Mouse (Mus musculus) myocyte (in vitro differentiated cells): ENCODE results near the gene Tmem144. TPM values are rescaled to one million over a fixed set of nuclear protein-coding genes. Genes with fewer than 3 reads are reported as not detected.

Source experiments
- H3K27me3 ChIP-seq: one replicate; pipeline ENCODE4 v1.6.1; 2011; ENCODE audit not compliant: control insufficient read depth, insufficient read depth, insufficient read length
- H3K36me3 ChIP-seq: one replicate; pipeline ENCODE4 v1.6.1; 2011; ENCODE audit not compliant: control insufficient read depth, insufficient read depth
- H3K4me2 ChIP-seq: one replicate; pipeline ENCODE4 v1.6.1; 2011; ENCODE audit warnings: low read depth, control low read depth
- H3K4me3 ChIP-seq: one replicate; pipeline ENCODE4 v1.5.1; 2011; ENCODE audit warnings: mild to moderate bottlenecking, control low read depth, moderate library complexity
- H3K79me2 ChIP-seq: one replicate; pipeline ENCODE4 v1.6.1; 2011; ENCODE audit not compliant: control insufficient read depth, insufficient read depth
- H3ac ChIP-seq: one replicate; pipeline ENCODE4 v1.6.1; 2011; ENCODE audit not compliant: control insufficient read depth, insufficient read length
- CEBPB ChIP-seq: IDR thresholded peaks from 2 replicates; pipeline ENCODE4 v1.6.1; 2011; ENCODE audit warnings: mild to moderate bottlenecking, moderate library complexity; ENCODE audit not compliant: poor library complexity, insufficient read depth, severe bottlenecking
- E2F4 ChIP-seq: IDR thresholded peaks from one replicate; pipeline ENCODE4 v1.6.1; 2011; ENCODE audit warnings: mild to moderate bottlenecking, control low read depth, moderate library complexity; ENCODE audit not compliant: insufficient read depth
- MAX ChIP-seq: IDR thresholded peaks from one replicate; pipeline ENCODE4 v1.6.1; 2011; ENCODE audit warnings: low read depth, mild to moderate bottlenecking, control low read depth
- MYOD1 ChIP-seq, 3 experiments: IDR thresholded peaks; one replicate each; pipeline ENCODE4 v1.6.1; 2011; ENCODE audit warnings: control low read depth in 2 of 3, low read depth in 2 of 3, mild to moderate bottlenecking in 2 of 3, moderate library complexity in 1 of 3; ENCODE audit not compliant: insufficient read length in 2 of 3, control insufficient read depth in 1 of 3
- MYOG ChIP-seq, 3 experiments: IDR thresholded peaks; one replicate each; pipeline ENCODE4 v1.6.1; 2011; ENCODE audit warnings: control low read depth in 2 of 3, low read depth in 2 of 3, mild to moderate bottlenecking in 2 of 3; ENCODE audit not compliant: insufficient read length in 2 of 3, control insufficient read depth in 1 of 3, insufficient read depth in 1 of 3
- POLR2A ChIP-seq: IDR thresholded peaks from one replicate; pipeline ENCODE4 v1.6.1; 2011; ENCODE audit warnings: low read depth, mild to moderate bottlenecking, control low read depth, moderate library complexity; ENCODE audit not compliant: insufficient read length
- POLR2AphosphoS2 ChIP-seq: IDR thresholded peaks from one replicate; pipeline ENCODE4 v1.6.1; 2011; ENCODE audit warnings: low read depth, control low read depth; ENCODE audit not compliant: insufficient read length
- REST ChIP-seq: IDR thresholded peaks from one replicate; pipeline ENCODE4 v1.6.1; 2011; ENCODE audit warnings: mild to moderate bottlenecking, control low read depth, moderate library complexity; ENCODE audit not compliant: insufficient read depth, insufficient read length
- SRF ChIP-seq: IDR thresholded peaks from one replicate; pipeline ENCODE4 v1.6.1; 2011; ENCODE audit warnings: low read depth; ENCODE audit not compliant: control insufficient read depth, insufficient read length
- TCF12 ChIP-seq: IDR thresholded peaks from one replicate; pipeline ENCODE4 v1.6.1; 2011; ENCODE audit warnings: mild to moderate bottlenecking, control low read depth; ENCODE audit not compliant: poor library complexity, insufficient read depth, severe bottlenecking
- TCF3 ChIP-seq: IDR thresholded peaks from one replicate; pipeline ENCODE4 v1.6.1; 2011; ENCODE audit warnings: low read depth, control low read depth; ENCODE audit not compliant: insufficient read length
- USF1 ChIP-seq: IDR thresholded peaks from one replicate; pipeline ENCODE4 v1.6.1; 2011; ENCODE audit warnings: low read depth, mild to moderate bottlenecking, control low read depth, moderate library complexity
- polyA plus RNA-seq: library from polyadenylated mRNA; unstranded; fragments of >200 nt; fragmentation: generic; extraction: Trizol; gene quantifications from one replicate; pipeline ENCODE4 v1.2.1, GENCODE M21; 2012; ENCODE audit warnings: missing spikeins

The Tmem144 gene
- polyA plus RNA-seq, 1 experiment = 0.92 TPM

DNA sequence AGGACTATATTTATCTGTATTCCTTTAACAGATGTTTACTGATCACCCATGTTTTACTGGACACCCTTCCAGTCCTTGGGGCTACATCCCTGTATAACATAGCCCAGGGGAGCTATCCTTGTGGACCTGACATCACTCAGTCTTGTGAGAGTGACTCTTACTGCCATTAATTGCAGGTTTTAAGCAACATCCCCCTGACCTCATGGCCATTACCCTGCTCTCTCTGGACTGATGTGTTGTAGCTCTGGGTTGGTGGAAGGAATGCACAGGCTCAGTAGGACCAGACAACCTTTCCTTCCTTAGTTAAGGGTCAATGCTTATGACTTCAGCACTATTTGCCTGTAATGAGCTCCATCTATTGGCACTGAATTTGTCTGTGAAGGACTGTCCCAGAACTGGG is 45.9 kb upstream of the Tmem144 start:
- Histone ChIP-seq H3K4me2 (no peak overlapping the region), H3K36me3 (no peaks in the 10 kb centered on the region), H3K27me3 (no peaks in the 10 kb centered on the region), H3ac (no peak overlapping the region), H3K79me2 (no peaks in the 10 kb centered on the region), H3K4me3 (no peak overlapping the region)
- TF ChIP-seq SRF = no peak
- no peak for TF ChIP-seq E2F4
- TF ChIP-seq MAX = no peak
- no peak for TF ChIP-seq POLR2AphosphoS2
- TF ChIP-seq REST = no peak
- no peak for TF ChIP-seq TCF3
- TF ChIP-seq CEBPB = no peak
- TF ChIP-seq POLR2A = no peak
- no peak for TF ChIP-seq MYOD1 (IDR thresholded peaks at IDR 0.05; ENCODE audit: control insufficient read depth in 1 of 3, insufficient read length in 2 of 3, low read depth in 2 of 3)
- no peak for TF ChIP-seq TCF12
- no peak for TF ChIP-seq MYOG (IDR thresholded peaks at IDR 0.05; ENCODE audit: control insufficient read depth in 1 of 3, insufficient read depth in 1 of 3, insufficient read length in 2 of 3, low read depth in 2 of 3)
- TF ChIP-seq USF1 = no peak

DNA sequence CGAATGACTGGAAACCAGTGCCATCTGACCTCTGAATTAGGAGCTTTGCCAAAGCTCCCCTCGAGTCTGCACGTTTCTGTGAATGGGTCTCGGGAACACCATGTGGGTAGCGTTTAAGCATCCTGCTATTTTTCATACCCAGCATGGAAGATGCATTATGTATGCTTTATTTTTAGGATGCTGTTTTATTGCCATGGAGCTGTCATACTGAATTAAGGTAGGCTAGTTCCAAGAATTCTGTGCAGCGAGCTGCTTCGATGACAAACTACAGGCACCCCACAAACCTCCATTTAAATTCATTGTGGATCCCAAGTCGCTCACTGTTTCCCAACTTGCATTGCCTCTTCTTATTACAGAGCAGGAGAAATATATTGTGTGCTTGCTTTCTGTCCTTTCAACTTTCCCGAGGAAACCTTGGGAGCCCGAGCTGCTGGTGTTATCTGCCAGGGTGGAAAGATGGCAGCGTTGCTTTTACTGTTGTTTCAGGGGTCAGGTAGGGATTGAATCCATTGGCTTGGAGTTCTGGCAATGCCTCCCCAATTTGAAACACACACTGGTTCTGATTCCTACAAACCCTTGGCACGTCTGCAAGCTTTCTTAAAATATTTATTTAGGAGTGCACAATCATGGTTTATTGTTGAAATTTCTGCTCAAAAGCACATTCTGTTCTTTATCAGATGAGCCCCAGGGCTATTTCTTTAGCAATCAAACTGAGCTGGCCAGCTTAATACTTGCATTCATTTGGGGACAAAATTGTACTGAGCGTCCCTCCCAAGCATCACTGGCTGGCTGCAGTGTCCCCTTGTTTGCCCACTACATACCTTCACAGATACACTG is 45.2 kb upstream of the Tmem144 start:
- no peak for TF ChIP-seq E2F4
- Histone ChIP-seq H3K4me2 (no peak overlapping the region), H3K36me3 (no peaks in the 10 kb centered on the region), H3K79me2 (no peaks in the 10 kb centered on the region), H3K4me3 (no peak overlapping the region), H3ac (no peak overlapping the region), H3K27me3 (no peaks in the 10 kb centered on the region)

DNA sequence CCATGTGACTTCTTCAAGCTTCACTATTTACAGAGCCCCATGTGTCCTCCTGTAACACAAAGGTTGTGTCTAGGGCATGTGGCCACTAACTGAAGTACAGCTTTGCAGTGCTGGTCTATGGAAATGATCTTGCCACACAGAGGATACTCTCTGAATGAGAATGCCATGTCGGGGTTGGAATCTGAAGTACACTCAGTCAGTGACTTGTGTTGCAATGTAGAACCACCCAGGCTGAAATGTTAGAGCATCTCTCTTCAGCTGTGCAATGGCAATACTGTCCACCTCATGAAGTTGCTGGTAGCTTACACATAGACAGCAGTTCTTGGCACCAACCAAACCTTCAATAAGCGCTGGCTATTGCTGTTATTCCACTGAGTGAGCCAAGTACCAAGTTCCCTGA is 35.4 kb upstream of the Tmem144 start:
- Histone ChIP-seq H3K4me3 (no peak overlapping the region), H3K27me3 (no peaks in the 10 kb centered on the region), H3K79me2 (no peaks in the 10 kb centered on the region), H3K36me3 (no peaks in the 10 kb centered on the region), H3K4me2 (peak overlapping the region; percentile 69), H3ac (no peak overlapping the region)
- TF ChIP-seq TCF12 (no peak), TCF3 (no peak), E2F4 (no peak), MAX (no peak), SRF (no peak), REST (no peak), MYOD1 (IDR thresholded peaks at IDR 0.05; ENCODE audit: control insufficient read depth in 1 of 3, insufficient read length in 2 of 3, low read depth in 2 of 3) (no peak), CEBPB (no peak), POLR2A (no peak), POLR2AphosphoS2 (no peak), USF1 (no peak), MYOG (IDR thresholded peaks at IDR 0.05; ENCODE audit: control insufficient read depth in 1 of 3, insufficient read depth in 1 of 3, insufficient read length in 2 of 3, low read depth in 2 of 3) (no peak)

DNA sequence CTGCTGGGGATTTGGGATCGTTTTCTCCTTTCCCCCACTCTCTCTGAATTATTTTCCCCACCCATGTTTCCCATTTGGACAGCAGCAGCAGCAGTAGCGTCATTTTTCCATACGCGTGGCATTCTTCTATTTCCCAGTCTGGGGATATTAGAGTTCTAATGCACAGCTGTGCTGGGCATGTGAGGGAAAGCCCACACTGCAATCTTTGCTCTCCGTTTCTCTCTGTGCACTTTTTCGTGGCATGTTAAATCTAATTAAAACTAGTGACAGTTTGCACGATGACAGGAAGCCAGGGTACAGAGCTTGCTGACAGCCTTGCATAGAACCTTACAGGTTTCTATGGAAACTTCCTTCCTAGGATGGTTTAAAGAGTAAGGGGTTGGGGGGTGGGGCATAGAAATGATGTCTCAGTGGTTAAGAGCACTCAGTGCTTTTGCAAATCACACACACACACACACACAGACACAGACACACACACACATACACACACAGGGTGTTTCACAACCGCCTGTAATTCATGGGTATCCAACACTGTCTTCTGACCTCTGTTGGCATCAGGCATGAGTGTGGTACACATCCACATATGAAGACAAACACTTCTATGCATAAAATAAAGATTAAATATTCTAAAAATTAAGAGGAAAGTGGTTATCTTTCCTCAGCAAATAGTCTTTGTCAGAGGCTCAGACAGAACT is 34.7 kb upstream of the Tmem144 start:
- no peaks in the 10 kb centered on the region for H3K79me2 ChIP-seq
- no peak overlapping the region for H3ac ChIP-seq
- peak overlapping the region; percentile 25 for H3K4me3 ChIP-seq
- peak overlapping the region; percentile 69 for H3K4me2 ChIP-seq
- no peaks in the 10 kb centered on the region for H3K27me3 ChIP-seq
- H3K36me3 ChIP-seq = no peaks in the 10 kb centered on the region
- TF ChIP-seq POLR2A (no peak), TCF3 (no peak), SRF (no peak), USF1 (no peak), TCF12 (no peak), REST (no peak), MYOD1 (IDR thresholded peaks at IDR 0.05; ENCODE audit: control insufficient read depth in 1 of 3, insufficient read length in 2 of 3, low read depth in 2 of 3) (no peak), CEBPB (no peak), E2F4 (no peak), MYOG (IDR thresholded peaks at IDR 0.05; ENCODE audit: control insufficient read depth in 1 of 3, insufficient read depth in 1 of 3, insufficient read length in 2 of 3, low read depth in 2 of 3) (no peak), POLR2AphosphoS2 (no peak), MAX (no peak)
